Mouse (Mus musculus): ENCODE measurements around the gene Ssh2.

Ssh2 gene

DNA sequence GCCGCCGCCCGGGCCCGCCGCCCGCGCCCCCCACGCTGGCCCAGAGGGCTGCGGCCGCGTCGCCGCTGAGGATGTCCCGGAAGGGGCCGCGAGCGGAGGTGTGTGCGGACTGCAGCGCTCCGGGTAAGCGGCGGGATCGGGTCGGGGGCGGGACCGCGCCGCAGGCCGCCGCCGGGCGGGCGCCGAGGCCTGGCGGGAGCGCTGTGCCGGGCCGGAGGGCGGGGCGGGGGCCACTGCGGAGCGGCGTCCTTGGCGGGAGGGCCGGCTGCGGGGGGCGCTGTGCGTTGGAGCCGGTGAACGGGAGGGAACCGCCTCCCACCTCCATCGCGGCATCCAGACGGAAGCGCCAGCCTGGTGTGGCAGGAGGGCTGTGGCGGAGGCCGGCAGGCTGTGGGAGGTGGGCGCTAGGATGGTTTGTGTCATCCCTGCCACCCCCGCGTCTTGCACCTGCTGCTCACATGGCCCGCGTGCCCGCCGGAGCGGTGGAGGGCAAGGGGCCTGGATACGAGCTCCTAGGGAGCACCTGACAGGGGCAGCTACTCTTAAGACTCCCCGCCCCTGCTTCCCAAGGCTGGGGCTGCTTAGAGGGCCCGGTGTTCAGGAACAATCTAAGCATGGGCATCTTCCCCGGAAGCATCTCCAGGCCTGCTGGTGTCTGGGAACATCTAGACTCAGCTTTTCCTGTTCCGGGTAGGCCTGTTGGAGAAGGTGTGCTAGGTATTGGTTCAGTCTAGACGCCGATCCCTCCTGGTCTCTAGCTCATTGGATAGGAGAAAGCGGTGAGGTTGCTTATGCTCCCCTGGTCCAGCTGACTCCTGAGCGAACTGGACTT lies 277.6 kb downstream of the Ssh2 start, which contains the start of gene Git1:
TSS of gene Git1 (plus strand) at position 51 of the 832 bp plus-strand sequence.
- DNase-seq, result peak in 1 of 2 experiments; percentile 76

DNA sequence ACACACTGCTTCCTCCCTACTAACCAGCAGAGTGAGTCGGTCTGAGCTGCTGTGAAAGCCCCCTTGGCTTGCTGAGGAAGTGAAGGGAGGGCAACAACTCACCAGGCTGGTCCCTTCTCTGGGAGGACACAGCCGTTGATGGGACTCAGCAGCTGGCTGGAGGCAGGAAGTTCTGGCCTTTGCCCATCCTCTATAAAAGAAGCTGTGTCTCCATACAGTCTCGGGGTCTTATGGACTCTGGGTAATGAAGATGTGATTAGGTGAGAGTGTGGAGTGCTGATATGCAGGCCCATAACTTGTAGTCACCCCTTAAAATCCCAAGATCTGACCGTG lies 278.2 kb downstream of the Ssh2 start:
- no peak for DNase-seq

DNA sequence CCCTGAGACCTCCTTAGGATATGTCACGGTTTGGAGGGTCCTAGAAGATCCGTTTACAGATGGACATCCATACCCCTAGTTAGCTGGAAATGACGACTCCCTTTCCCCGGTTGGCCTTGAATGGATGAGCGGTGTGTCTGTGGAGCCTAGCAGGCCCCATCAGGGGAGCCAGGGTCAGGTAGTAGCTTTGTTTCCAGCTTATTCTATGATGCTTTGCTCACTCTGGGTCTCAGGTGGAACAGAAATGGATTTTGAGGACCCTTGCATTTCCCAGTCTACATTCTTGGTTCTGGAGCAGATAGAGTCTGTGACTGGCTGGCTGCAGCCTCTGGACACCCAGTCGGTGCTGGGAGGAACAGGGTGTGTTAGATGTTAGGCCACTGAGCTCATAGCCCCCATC lies 278.7 kb downstream of the Ssh2 start:
- no peak for DNase-seq

DNA sequence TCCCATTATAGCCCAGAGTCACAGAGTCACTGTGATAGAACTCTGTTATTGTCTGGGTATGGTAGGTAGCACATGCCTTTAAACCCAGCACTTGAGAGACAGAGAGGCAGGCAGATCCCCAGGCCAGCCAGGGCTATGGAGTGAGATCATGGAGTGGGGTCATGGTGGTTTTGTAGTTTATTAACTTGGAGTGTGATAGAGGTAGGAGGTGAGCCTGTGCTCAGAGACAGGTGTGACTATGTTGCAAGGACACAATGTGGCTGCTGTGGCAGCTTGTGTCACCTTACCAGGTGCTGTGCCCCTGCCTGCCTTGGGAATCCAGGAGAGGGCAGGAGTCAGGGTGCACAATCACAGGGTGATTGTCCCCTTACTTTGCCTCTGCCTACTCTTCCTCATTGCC lies 279.4 kb downstream of the Ssh2 start:
- no peak for DNase-seq

DNA sequence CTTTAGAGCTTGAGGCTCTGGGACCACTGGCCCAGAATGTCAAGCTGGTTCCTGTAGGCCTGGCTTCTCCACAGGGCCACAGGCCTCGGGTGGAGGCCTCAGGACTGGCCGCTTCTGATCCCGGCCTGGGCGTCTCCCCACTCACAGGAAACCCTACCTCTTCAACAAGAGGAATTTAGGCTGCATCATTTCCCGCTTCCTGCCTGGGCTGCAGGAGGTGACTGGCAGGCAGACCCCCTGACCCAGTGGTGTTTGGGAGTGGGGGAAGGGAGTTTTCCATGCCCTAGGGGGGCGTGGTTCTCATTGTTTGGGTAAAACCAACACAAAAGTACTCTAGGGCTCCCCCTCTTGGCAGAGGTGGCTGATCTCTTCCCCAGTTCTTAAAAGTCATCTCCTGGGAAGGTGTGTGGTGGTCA lies 281.3 kb downstream of the Ssh2 start:
- peak; percentile 86 to 89 for DNase-seq

DNA sequence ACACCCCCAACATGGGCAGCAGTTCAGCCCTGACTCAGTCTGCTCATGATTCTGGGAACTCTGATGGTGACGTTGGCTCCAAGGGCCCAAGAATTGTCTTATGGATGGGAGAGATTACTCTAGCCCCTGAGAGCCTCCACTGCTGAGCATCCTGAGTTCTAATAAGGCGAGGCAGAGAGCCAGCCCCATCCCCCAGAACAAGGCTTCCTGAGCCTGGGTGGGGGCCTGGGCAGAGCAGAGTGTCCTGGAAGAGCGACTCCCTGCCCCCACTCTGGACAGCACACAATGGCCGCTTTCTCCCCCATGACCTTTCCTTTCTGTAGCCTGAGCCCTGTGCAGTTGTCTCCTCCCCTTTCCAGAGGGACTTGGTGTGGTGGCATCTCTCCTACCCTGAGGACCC lies 281.8 kb downstream of the Ssh2 start:
- DNase-seq, result peak; percentile 63 to 70

DNA sequence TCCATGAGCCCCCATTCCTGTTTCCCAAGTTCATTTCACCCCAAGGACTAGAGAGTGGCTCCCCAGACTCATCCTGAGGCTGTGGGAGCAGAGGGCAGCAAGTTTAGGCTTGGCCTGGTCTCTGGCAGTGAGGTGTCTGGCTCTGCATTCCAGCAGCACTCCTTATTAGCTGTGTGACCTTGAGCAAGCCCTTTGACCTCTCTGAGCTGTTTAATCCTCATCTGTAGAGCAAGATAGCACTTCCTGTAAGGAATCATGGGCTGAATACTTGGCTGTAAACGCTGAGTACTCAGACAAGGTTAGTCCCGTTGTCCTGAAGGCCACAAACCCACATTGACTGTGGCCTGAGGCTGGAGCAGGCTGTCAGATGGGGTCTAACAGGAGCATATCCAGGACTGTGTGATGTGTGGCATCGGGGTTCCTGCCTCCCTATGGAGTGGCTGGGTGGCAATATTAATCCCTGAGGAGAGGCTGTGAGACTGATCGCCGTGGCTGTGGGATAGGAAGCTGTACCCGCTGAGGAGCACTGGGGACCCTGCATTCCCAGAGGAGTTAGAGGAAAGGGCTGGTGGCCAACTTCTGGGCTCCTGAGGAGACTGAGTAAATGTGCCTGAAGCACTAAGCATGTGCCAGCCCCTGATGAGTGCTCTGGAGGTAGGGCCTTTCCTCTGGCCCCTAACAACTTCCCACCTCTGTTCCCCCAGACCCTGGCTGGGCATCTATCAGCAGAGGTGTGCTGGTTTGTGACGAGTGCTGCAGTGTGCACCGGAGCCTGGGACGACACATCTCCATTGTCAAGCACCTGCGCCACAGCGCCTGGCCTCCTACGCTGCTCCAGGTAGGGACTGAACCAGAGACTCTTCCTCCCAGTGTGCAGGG lies 282.4 kb downstream of the Ssh2 start:
- no peak for DNase-seq

DNA sequence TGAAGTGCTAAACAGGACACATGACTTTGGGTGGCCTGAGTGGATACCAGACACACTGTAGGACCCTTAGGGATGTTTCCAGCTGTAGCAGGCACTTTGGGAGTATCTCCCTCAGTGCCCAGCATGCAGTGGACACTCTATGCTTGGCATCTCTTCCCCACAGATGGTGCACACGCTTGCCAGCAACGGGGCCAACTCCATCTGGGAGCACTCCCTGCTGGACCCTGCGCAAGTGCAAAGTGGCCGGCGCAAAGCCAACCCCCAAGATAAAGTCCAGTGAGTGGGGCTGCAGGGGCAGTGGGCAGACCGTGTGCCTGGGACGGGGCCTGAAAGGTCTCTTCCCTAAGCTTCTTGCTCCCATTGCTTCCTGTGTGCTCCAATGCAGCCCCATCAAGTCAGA lies 283.3 kb downstream of the Ssh2 start:
- no peak for DNase-seq

DNA sequence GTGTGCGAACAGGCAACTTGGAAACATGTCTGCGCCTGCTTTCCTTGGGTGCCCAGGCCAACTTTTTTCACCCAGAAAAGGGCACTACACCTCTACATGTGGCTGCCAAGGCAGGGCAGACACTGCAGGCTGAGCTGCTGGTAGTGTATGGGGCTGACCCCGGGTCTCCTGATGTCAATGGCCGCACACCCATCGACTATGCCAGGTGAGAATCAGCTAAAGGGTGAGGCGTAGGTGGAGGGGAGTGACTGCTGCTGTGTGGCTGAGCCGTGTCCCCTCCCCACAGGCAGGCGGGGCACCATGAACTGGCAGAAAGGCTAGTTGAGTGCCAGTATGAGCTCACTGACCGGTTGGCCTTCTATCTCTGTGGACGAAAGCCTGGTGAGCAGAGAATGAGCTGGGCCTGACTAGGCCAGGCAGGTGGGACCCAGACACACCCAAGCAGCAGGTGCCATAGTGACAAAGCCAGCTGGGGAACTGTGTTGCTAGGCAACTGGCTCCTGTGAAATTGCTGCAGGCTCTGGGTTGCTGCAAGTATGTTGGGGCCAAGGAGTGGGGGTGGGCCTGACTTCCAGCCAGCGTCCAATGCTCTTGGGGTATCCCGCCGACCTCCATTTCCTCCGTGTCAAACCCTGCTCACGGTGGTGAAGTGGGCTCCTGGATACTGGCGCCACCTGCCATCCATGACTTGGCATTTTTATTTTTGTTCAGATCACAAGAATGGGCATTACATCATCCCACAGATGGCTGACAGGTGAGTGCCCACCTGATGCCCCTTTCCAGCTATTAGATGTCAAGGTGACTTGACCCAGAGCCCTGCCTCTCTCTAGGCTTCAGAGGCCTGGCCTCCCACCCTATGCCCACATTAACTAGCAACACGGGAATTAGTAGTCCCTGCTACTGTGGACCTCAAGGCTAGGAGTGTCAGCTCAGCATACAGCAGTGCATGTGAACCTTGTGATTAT lies 284.6 kb downstream of the Ssh2 start:
- DNase-seq, result no peak

DNA sequence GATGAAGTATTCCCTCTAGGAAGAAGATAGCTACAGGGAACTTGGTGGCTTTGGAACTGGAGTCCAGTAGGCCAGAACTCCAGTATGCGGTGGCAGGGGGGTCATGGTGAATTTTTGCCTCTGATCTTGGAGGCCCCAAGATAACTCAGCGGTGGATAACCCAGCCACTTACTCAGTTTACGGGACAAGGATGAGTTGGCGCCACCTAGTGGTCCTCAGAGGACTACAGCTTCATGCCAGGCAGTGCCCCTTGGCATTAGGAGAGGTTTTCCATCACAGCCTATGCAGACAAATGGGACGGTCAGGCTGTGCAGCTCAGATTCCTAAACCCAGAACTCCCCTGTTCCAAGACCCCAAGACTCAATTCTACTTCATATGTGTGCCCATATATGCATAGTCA lies 285.3 kb downstream of the Ssh2 start:
- DNase-seq, result peak; percentile 80 to 89

DNA sequence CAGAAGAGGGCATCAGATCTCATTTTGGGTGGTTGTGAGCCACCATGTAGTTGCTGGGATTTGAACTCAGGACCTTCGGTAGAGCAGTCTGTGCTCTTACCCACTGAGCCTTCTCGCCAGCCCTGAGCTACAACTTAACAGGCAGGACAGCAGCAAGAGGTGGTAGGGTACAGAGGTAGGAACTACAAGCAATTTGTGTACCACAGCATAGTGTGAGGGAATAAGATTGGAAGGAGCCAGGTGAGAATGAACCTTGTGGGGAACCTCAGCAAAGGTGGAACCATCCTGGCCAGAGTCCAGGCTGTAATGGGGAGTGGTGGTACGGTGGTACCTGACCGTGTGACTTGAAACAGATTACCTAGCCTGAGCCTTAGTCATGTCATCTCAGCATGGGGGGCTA lies 285.9 kb downstream of the Ssh2 start:
- DNase-seq, result no peak

DNA sequence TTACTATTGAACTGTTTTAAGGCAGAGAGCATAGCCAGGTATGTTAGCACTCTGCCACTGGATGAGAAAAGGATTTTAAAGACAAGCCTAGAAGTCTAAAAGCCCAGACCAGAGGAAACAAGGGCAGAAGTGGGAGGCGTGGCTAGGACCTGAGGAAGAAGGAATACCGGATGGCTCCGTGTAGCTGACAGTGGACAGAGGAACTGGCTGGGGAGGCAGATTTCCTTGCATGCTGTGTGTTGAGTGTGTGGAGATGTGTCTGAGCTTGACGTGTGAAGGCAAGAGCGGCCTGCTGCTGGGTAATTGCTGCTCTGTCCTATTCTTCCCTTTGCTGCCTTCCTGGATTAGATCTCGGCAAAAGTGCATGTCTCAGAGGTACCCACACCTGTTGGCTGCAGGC lies 286.4 kb downstream of the Ssh2 start:
- DNase-seq, result no peak

DNA sequence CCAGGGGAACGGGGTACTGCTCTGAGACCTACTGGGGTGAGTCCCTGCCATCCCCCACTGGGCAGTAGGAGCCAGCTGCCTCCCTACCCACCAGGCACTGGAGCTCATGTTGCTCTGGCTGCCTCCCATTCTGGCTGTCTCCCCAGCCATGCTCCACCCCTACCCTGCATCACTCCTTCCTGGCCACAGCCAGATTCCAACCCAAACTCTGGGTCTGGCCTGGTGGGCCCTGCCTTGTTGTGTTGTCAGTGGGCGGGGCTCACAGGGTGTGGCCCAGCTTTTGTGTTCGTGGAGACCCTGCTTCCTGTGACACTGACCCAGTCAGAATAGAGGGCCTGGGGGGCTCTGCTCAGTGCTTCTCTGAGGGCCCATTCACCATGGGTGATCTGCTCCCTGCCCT lies 287.4 kb downstream of the Ssh2 start:
- no peak for DNase-seq

DNA sequence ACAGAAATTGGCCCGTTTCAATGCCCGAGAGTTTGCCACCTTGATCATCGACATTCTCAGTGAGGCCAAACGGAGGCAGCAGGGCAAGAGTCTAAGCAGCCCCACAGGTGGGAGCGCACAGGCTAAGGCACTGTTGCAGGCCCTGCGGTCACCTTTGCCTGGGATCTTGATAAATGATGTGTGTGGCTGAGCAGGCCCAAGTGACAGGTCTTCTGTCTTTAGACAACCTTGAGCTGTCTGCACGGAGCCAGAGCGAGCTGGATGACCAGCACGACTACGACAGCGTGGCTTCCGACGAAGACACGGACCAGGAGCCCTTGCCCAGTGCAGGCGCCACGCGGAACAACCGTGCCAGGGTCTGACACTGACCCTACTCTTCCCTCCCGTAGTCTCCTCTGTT lies 288.3 kb downstream of the Ssh2 start:
- DNase-seq, result no peak

DNA sequence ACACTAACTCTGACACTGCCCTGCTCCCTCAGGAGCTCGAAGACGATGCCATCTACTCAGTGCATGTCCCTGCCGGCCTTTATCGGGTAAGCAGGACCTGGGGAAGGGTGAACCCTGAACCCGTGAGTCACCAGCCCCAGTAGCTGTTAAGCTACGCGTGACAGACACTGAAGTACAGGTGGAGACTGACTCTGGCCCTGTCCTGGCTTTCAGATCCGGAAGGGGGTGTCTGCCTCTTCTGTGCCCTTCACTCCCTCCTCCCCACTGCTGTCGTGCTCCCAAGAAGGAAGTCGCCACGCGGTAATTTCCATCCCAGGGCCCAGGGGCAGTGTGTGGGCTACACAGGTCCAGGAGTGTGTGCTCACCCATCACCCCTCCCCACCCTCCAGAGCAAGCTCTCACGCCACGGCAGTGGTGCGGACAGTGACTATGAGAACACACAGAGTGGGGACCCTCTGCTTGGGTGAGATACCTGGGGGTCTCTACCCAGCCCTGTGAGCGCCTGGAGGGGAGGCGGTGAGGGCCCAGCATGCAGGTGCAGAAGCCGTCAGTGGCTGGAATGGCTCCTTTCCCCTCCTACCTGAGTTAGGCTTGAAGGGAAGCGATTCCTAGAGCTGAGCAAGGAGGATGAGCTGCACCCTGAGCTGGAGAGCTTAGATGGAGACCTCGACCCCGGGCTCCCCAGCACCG lies 289.3 kb downstream of the Ssh2 start:
- DNase-seq, result no peak

DNA sequence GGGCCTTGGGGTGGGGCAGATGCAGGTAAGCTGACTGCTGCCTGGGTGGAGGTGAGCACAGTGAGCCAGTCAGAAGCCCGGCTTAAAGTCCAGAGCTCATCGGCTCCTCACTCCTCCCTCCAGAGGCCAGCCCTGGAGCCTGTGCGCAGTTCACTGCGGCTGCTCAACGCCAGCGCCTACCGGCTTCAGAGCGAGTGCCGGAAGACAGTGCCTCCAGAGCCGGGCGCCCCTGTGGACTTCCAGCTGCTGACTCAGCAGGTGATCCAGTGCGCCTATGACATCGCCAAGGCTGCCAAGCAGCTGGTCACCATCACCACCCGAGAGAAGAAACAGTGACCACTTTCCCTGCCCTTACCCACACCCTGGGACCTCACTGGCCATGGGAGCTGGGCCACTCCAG lies 290.2 kb downstream of the Ssh2 start:
- peak; percentile 82 to 86 for DNase-seq

DNA sequence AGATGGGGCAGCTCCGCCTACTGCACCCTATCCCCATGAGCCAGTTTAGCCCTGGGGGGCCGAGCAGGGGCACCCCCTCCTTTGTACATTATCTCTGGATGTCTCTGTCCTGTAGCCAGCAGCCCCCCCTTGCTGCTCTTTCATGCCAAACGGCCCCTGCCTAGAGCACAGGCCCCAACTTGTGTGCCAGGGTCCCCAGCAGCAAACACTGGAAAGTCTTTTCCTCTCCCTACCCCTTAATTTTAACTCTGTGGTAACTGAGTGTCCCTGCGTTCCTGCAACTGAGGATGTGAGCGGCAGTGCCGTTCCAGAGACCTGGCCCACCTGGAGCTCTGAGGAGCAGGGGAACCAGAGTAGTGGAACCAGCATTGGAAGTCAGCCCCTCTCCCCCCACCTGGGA lies 290.9 kb downstream of the Ssh2 start:
- no peak for DNase-seq

DNA sequence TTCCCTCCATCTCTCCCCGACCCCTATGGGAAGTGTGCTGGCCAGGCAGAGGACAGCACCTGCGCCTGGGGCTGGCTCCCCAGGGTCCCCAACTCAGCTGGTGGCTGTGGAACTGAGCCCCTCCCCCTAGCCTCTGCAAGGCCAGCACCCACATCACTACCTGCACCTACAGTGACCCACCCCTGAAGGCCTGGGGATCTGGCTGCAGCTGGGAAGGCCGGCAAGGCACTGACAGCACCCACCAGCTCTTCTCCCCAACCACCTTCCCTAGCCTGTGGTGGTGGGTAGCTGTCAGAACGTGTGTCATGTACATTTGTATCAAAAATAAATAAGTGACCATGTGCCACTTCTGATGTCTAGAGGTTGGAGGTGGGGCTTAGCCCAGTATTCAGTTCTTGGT lies 291.3 kb downstream of the Ssh2 start:
- DNase-seq, result no peak

DNA sequence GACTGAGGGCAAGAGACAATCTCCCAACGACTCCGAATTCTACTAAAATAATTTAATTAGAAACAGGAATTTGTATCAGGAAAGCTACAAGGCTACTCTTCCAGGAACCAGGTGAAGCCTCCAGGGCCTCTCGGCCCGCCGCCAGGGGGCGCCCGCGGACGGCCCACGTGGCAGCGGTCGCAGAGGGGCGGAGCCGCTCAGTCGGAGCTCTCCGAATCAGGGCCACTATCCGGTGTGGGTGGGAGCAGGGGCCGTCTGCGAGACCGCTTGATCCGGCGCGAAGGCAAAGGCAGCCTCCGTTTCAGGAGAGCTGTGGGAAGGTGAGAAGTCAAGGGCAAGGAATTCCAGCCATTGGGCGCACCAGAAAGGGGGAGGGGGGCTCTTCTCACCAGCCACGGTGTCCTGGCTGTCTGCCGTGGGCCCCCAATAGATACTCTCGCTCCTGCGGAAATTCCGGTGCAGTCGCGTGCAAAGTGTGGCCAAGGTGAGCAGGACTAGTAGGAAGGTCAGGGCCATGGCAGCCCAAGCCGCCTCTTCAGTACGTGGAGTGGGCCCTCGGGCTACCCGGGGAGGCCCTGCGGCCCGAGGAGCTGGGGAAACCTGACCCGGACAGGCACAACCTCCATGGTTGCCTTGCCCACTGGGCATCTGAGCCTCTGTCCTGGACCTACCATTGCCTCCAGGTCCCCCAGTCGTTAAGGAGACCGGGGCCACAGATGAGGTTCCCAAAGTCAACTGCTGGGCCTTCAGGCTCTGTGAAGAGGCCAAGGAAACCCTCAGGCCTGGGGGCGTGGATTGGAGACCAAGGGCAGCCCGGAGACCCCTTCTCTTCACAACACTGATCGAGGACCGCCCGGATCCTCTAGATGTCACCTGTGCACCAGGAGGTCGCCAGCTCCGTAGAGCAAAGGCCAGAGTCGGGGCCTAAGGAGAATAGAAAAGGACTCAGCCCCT lies 292.3 kb downstream of the Ssh2 start:
- DNase-seq, result peak; percentile 85 to 95

All from kidney, postnatal 36 days (tissue).